Mouse (Mus musculus): ENCODE results near the gene Olfr311. TPM values are rescaled to one million over a fixed set of nuclear protein-coding genes. Genes with fewer than 3 reads are reported as not detected.
A peak's percentile ranks its signal among the peaks of the same experiment; 100 is the strongest.
"Not testable (repeated sequence)": the region's sequence is repeated elsewhere in the genome, so short reads cannot be mapped to it uniquely, and the experiment has no call there.

Gene Olfr311
- total RNA-seq (2014; fragmentation: Nextera tagmentation) (not detected in 2 replicates), total RNA-seq (2017) (not detected in 2 replicates)

GRCm38 (mm10) chr11:58838951-58839350 is at the start of gene Olfr311:
Olfr311 (plus strand) TSS chr11:58839251.
- not testable (repeated sequence) for ATAC-seq (replicated peaks; ENCODE audit: low FRiP score, low TSS enrichment, poor library complexity, severe bottlenecking)

- no peak for ATAC-seq (replicated peaks; ENCODE audit: low FRiP score, low TSS enrichment, poor library complexity, severe bottlenecking)
Observed at GRCm38 (mm10) chr11:58789532-58789931, 49.5 kb upstream of the Olfr311 start.

GRCm38 (mm10) chr11:58790053-58790452 is 49.0 kb upstream of the Olfr311 start:
- ATAC-seq (replicated peaks; ENCODE audit: low FRiP score, low TSS enrichment, poor library complexity, severe bottlenecking) = no peak

- no peak for ATAC-seq (replicated peaks; ENCODE audit: low FRiP score, low TSS enrichment, poor library complexity, severe bottlenecking)
Observed at GRCm38 (mm10) chr11:58790646-58791045, 48.4 kb upstream of the Olfr311 start.

- ATAC-seq (replicated peaks; ENCODE audit: low FRiP score, low TSS enrichment, poor library complexity, severe bottlenecking) = no peak
Observed at GRCm38 (mm10) chr11:58795856-58796255, 43.2 kb upstream of the Olfr311 start.

- ATAC-seq (replicated peaks; ENCODE audit: low FRiP score, low TSS enrichment, poor library complexity, severe bottlenecking) = no peak
Observed at GRCm38 (mm10) chr11:58796850-58797249, 42.2 kb upstream of the Olfr311 start.

- no peak for ATAC-seq (replicated peaks; ENCODE audit: low FRiP score, low TSS enrichment, poor library complexity, severe bottlenecking)
Observed at GRCm38 (mm10) chr11:58799747-58800146, 39.3 kb upstream of the Olfr311 start.

GRCm38 (mm10) chr11:58801558-58802228 is 37.4 kb upstream of the Olfr311 start, which contains the start of gene Fam183b:
Fam183b (minus strand) TSS chr11:58801960.
- ATAC-seq (replicated peaks; ENCODE audit: low FRiP score, low TSS enrichment, poor library complexity, severe bottlenecking) = no peak

GRCm38 (mm10) chr11:58803871-58804270 is 35.2 kb upstream of the Olfr311 start:
- no peak for ATAC-seq (replicated peaks; ENCODE audit: low FRiP score, low TSS enrichment, poor library complexity, severe bottlenecking)

GRCm38 (mm10) chr11:58804393-58804792 is 34.7 kb upstream of the Olfr311 start:
- ATAC-seq (replicated peaks; ENCODE audit: low FRiP score, low TSS enrichment, poor library complexity, severe bottlenecking) = no peak

GRCm38 (mm10) chr11:58812001-58812400 is 27.1 kb upstream of the Olfr311 start:
- no peak for ATAC-seq (replicated peaks; ENCODE audit: low FRiP score, low TSS enrichment, poor library complexity, severe bottlenecking)

- not testable (repeated sequence) for ATAC-seq (replicated peaks; ENCODE audit: low FRiP score, low TSS enrichment, poor library complexity, severe bottlenecking)
Observed at GRCm38 (mm10) chr11:58814700-58815099, 24.4 kb upstream of the Olfr311 start, which contains the start of gene Olfr313. Olfr313 (plus strand) TSS chr11:58815000.

GRCm38 (mm10) chr11:58815676-58816075 is 23.4 kb upstream of the Olfr311 start:
- ATAC-seq (replicated peaks; ENCODE audit: low FRiP score, low TSS enrichment, poor library complexity, severe bottlenecking) = no peak

GRCm38 (mm10) chr11:58828937-58829336 is 10.1 kb upstream of the Olfr311 start, which contains the start of gene Olfr312:
Olfr312 (plus strand) TSS chr11:58829237.
- ATAC-seq (replicated peaks; ENCODE audit: low FRiP score, low TSS enrichment, poor library complexity, severe bottlenecking) = not testable (repeated sequence)

- ATAC-seq (replicated peaks; ENCODE audit: low FRiP score, low TSS enrichment, poor library complexity, severe bottlenecking) = no peak
Observed at GRCm38 (mm10) chr11:58829764-58830163, 9.3 kb upstream of the Olfr311 start.

- not testable (repeated sequence) for ATAC-seq (replicated peaks; ENCODE audit: low FRiP score, low TSS enrichment, poor library complexity, severe bottlenecking)
Observed at GRCm38 (mm10) chr11:58832541-58832940, 6.5 kb upstream of the Olfr311 start.

GRCm38 (mm10) chr11:58846919-58847461 is 7.9 kb downstream of the Olfr311 start, which contains the start of gene Gm12258:
Gm12258 (plus strand) TSS chr11:58847158.
- ATAC-seq (replicated peaks; ENCODE audit: low FRiP score, low TSS enrichment, poor library complexity, severe bottlenecking) = peak; percentile 100

- ATAC-seq (replicated peaks; ENCODE audit: low FRiP score, low TSS enrichment, poor library complexity, severe bottlenecking) = no peak; the same call in 1 of the 2 replicates
Observed at GRCm38 (mm10) chr11:58847636-58848035, 8.6 kb downstream of the Olfr311 start.

GRCm38 (mm10) chr11:58849731-58850130 is 10.7 kb downstream of the Olfr311 start:
- ATAC-seq (replicated peaks; ENCODE audit: low FRiP score, low TSS enrichment, poor library complexity, severe bottlenecking) = no peak

- no peak for ATAC-seq (replicated peaks; ENCODE audit: low FRiP score, low TSS enrichment, poor library complexity, severe bottlenecking)
Observed at GRCm38 (mm10) chr11:58860744-58861143, 21.7 kb downstream of the Olfr311 start.

All from megakaryocyte-erythroid progenitor cell, adult 5-6 weeks (primary cell).